Mouse (Mus musculus) layer of hippocampus, adult 11-12 months (tissue): ENCODE results near the gene Irf3.
A peak's percentile ranks its signal among the peaks of the same experiment; 100 is the strongest.
"Not testable (repeated sequence)": the region's sequence is repeated elsewhere in the genome, so short reads cannot be mapped to it uniquely, and the experiment has no call there.

Experiments
- DNase-seq: peaks from one replicate; pipeline ENCODE4 v3.0.0; 2022; ENCODE audit warnings: low spot score

Irf3 gene

GRCm38 (mm10) chr7:45007846-45008245 lies 10.4 kb downstream of the Irf3 start:
- no peak for DNase-seq

DNA sequence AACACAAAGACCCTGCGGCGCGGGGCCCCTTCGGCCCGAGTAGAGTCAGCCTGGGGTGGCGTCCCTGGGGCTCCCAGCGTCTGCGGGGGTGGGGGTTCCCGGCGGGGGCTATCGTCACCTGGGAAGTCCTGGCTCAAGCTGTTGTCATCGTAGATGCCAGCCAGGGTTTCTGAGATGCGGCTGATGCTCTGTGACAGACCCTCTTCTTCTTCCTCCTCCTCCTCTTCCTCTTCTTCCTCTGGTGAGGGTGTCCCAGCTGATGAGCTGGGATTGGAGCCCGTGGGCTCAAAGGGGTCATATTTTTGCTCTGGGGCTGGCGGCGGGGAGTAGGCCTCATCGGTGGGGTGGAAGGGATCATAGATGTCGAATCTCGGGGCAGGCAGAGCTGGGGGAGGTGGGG lies 11.0 kb downstream of the Irf3 start:
- DNase-seq = no peak

DNA sequence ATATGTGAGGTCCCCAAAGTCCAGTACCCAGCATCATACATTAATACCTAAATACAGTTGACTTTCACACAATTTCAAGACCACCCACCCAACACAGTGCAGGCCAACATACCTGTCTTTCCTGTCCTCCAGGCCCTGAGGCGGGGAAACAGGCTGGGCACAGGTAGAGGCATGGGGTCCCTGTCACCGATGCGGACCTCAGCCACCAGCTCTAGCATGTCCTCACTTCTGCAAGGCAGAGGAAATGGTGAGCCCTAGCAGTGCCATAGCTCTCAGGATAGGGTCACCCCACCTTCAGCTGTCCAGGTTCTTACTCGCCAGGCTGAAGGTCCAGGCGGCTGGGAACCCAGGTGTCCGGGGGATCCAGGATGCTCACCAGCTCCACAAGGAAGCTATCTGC lies 14.6 kb downstream of the Irf3 start:
- no peak for DNase-seq

- no peak for DNase-seq
These were observed 15.4 kb downstream of the Irf3 start for GRCm38 (mm10) chr7:45012824-45013223.

DNA sequence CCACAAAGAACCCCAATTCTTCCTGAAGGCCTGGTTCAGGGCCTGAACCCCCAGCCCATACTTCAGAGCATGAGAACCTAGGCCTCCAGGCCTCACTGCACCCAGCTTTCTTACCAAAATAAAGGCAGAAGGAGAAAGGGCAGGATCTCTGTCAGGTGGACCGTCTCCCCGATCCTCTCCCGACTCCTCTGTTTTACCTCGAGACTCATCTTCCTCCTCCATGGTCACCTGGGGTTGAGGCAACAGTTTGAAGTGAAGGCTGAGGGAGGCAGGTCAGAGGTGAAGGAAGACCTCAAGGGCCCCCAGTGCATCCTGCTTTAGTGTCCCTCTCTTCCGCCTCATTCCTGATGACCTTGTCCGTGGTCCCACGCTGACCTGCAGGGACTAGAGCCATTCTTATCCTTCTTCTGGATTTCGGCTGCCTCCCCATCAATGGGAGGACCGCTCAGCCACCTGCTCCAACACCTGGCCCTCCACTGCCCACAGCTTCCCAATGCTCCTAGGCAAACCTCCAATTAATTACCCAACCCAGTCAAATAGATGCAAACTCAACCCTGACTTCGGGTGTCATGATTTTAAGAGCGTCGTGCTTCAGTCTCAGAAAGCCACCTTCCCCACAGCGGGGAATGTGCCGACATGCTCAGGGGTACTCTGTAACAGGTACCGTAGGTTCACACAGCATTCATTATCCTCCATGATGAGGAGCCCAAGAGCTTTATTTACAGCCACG lies 16.1 kb downstream of the Irf3 start:
- no peak for DNase-seq

DNA sequence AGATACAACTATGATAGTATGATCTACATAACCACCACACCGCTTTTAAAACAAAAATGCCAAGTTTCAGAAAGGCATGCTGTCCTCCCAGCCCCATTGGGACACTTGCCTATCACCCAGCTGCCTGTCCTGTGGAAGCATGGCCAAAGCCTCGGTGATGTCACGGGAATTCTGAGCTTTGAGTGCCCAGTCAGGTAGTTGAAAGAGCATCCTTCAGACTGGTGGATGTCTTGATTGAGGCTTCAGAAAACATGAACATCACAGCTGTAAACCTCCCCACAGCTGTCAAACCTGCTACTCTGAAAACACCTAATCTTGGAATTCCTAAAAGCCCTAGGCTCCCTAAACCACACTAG lies 16.6 kb downstream of the Irf3 start:
- DNase-seq = no peak

DNA sequence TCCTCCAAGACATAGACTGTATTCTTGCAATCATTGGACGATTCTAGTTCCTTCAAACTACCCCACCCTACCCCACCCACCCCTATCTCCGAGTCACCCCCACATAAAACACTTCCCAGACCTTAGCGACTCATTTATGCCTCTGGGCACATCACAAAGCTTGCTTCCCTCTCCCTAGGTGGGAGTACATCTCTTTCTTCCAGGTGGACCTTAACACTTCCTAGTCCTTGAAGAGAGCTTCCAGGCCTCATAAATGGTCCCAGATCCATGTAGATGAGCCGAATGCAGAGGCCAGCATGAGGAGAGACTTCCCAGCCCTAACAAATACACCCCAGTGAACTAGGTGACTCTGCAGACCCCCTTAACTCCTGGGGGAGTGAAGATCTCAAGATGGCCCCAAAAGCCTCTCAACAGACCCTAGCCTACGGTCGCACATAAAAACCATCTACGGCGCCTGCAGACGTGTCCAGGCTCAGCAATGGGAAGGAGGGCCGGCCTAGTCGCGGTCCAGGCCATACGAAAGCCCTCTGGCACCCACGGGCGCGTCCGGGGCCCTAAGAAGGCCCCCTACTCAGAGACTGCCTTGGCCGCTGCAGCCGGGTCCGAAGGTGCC lies 18.0 kb downstream of the Irf3 start:
- DNase-seq = no peak

DNA sequence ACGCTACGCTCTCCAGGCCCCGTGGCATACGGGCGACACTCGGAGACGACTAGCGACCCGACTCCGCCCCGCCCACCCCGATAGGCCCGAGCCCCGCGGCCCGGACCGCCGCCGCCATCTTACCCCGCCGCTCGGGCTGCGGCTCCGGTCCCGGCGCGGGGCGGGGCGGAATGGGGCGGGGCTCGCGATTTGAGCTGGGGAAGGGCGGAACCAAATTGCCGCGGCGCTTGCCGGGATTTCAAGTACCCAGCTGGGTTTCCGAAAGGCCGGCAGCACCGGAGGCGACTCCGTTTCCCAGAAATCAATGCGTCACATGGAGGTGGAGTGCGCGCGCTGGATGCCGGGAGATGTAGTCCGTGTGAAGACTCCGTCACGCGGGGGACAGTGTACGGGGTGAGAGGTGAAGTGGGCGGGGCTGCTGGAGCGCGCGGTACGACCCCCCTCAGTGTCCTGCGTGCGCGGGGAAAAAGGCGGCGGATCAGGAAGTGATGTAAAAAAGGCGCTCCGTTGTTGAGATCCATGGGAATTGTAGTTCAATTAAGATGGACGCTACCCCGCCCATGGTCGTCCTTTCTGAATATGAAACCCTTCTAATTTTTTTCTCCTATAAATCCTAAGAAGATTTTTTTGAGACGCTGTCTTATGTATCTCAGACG lies 18.6 kb downstream of the Irf3 start, which contains the start of gene Scaf1:
Gene Scaf1, minus strand, starts transcription at position 407 of the 656 bp plus-strand sequence.
- DNase-seq = peak; percentile 100

- DNase-seq = no peak
These were observed 19.3 kb downstream of the Irf3 start for GRCm38 (mm10) chr7:45016761-45017160.

GRCm38 (mm10) chr7:45017242-45018061 lies 20.0 kb downstream of the Irf3 start, which contains the start of gene Rras:
Rras (plus strand) TSS chr7:45017961.
- DNase-seq = peak; percentile 91

GRCm38 (mm10) chr7:45019031-45019571 lies 21.7 kb downstream of the Irf3 start:
- DNase-seq = no peak

DNA sequence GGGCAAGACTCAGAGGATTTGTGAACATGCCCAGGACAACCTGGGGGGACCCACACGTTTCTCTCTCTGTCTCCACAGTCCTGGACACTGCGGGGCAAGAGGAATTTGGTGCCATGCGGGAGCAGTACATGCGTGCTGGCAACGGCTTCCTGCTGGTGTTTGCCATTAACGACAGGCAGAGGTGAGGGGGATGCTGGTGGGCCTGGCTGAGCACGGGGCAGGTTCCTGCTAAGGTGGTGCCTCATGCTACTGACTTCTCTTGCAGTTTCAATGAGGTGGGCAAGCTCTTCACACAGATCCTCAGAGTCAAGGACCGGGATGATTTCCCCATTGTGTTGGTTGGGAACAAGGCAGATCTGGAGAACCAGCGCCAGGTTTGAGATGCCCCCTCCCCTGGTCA lies 22.8 kb downstream of the Irf3 start:
- no peak for DNase-seq

DNA sequence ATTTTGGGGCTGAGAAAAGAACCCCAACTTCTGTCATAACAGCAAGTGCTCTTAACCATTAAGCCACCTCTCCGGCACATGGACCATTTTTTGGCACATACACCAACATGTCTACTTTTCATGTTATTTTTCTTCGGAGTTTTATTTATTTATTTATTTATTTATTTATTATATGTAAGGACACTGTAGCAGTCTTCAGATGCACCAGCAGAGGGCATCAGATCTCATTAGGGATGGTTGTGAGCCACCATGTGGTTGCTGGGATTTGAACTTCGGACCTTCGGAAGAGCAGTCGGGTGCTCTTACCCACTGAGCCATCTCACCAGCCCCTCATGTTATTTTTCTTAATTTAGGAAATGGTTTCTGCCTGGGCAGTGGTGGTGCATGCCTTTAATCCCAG lies 26.3 kb downstream of the Irf3 start:
- not testable (repeated sequence) for DNase-seq

DNA sequence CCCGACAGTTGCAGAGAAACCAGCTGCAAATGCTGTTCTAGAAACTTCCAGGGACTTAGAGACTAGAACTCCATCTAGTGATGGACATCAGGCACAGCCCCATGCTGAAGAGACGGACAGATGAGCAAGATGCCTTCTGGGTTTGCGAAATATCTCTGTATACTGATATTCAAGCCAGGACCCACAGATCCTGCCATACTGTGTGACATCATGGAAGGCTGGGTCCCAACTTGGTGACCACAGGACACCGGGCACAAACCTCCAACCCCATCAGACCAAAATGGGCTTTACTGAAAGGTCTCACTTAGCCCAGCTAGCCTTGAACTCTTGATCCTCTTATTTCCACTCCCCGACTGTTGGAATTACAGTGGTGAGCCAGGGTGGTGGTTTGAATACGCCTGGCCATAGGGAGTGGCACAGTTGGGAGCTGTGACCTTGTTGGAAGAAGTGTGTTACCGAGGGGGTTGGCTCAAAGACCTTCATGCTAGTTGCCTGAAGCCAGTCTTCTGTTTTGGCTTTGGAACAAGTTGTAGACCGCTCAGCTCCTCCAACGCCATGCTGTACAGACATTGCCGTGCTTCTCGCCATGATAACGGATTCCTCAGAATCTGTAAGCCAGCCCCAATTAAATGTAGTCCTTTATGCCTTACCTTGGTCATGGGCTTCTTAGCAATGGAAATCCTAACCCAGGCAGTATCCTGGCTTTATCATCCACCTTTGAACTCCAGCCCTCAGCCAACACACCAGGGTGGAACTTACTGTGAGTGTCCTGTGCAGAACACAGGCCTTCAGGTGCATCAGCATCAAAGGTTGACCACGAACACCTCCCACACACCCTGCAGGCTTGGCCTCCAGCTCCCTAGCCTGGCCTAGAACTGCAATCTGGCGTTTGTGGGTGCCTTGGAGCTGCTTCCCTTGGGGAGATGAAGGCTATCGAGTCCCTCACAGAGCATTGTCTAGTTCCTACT lies 27.1 kb downstream of the Irf3 start:
- DNase-seq = no peak

- DNase-seq = no peak
These were observed 28.3 kb downstream of the Irf3 start for GRCm38 (mm10) chr7:45025601-45026220.

GRCm38 (mm10) chr7:45026256-45026655 lies 28.8 kb downstream of the Irf3 start:
- DNase-seq = no peak

DNA sequence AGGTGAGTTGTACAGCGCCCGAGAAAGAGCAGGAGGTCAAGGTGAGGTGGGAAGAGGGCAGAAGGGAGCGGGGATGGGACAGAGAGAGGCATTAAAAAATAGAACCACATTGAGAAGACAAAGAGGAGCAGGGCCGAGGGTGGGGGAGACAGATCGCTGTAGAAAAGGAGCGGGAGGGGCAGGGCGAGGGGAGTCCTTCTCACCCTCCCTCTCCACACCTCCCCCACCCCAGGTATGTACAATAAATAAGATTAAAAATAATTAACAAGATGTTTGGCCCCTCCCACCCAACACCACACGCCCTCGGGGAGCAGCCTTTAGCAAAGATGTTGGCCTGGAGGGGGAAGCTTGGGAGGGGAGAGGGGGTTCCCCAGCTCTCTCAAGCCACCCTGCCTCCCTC lies 30.3 kb downstream of the Irf3 start:
- DNase-seq = no peak

DNA sequence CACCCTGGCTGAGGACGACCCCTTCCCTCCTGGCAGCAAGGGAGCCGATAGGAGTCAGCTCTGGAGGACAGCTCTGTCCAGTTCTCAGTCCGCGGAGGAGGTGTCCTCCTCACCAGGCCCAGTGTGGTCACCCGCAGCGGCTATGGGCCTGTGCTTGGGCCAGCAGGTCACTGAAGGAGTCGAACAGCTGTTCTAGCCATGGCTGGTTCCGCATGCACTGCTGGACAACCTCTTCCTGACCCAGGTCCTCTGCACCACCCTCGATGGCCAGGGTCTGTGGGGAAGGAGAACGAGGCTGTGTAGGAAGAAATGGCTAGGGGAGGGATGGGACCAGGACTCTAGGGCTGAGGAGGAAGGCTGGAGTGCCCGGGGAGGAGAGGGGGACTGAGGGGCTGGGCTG lies 30.9 kb downstream of the Irf3 start:
- DNase-seq = no peak

- DNase-seq = no peak
These were observed 32.5 kb downstream of the Irf3 start for GRCm38 (mm10) chr7:45029995-45030394.

DNA sequence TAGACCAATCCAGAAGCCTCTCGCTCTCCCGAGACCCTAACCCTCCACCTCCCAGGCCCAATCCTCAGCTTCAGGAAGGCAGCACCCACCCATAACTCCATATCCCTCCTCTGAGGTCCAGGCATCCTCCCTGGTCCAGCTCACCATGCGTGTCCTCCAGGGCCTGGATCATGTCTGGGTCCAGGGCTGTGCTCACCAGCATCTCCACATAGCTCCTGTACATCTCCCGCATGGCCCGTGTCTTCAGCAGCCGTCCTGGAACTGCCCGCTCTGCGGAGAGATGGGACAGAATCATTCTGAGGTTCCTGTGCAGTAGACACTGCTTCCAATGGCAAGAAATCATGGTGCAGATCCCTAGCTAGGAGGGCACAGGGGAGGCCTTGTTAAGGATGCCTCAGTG lies 33.4 kb downstream of the Irf3 start:
- DNase-seq = no peak
